Mouse (Mus musculus) ovary, postnatal 14 days (tissue): ENCODE data around the gene Pawr.
"Not testable (repeated sequence)": the region's sequence is repeated elsewhere in the genome, so short reads cannot be mapped to it uniquely, and the experiment has no call there.

ENCODE experiments used
- DNase-seq: peaks from one replicate; pipeline ENCODE4 v3.0.0; 2022; ENCODE audit warnings: low spot score

Gene Pawr

GRCm38 (mm10) chr10:108392151-108392550 is 60.2 kb downstream of the Pawr start:
- DNase-seq = no peak

DNA sequence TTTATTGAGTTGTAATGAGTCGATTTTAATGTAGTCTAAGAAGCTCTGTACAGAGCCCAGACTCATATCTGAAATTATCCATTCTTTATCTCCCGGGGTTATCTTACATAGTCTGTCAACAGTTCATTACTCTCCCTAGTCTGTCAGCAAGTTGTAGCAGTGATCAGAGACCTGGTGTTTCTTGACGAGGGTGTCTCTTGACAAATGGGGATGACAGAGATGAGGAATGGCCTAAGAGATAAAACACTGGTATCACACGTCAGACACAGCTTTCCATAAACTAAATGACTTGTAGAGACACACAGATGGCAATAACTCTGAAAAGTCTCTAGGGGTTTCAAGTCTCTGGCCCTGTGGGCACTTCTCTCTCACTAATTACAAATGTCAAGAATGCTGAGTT is 62.4 kb downstream of the Pawr start:
- no peak for DNase-seq

- DNase-seq = no peak
Measured at GRCm38 (mm10) chr10:108395229-108395628, 63.3 kb downstream of the Pawr start.

DNA sequence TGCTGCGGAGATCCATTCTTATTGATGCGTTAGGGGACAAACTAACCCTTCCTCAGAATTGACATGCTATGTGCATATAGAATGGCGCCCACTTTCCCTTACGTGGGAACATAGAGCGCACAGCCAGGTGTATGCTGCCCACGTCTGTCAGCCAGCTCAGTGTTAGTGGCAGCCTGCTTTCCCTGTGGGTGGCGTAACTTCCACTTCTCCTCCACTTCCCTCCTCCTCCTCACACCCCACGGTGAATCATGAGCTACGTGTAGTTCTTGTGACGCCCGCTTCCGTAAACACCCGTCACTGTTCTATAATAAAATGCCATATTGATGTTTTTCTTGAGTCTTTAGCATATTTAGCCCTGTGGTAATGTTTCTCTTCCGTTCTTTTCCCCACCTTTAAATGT is 63.7 kb downstream of the Pawr start:
- no peak for DNase-seq

- DNase-seq = no peak
Measured at GRCm38 (mm10) chr10:108402751-108403150, 70.8 kb downstream of the Pawr start.

- no peak for DNase-seq
Measured at GRCm38 (mm10) chr10:108403366-108403865, 71.5 kb downstream of the Pawr start.

DNA sequence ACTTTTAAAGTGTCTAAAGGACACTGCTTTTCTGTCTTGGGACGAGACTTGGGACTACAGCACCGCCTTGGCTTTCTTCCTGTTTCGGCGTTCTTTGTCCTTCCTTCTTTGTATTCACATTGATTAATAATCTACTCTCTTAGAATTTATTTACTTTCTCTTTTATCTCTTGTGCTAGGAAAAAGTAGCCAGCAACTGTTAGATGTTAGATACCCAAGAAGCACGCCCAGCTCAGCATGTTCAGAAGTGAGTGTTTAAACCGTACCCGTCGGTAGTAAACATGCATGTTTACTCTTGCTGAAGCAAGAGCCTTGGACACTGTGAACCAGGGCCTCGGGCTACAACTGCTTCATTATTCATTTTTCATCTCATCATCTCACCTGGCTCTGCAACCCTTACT is 72.2 kb downstream of the Pawr start:
- DNase-seq = no peak

- DNase-seq = no peak
Measured at GRCm38 (mm10) chr10:108405076-108405475, 73.2 kb downstream of the Pawr start.

- no peak for DNase-seq
Measured at GRCm38 (mm10) chr10:108405931-108406330, 74.0 kb downstream of the Pawr start.

GRCm38 (mm10) chr10:108406798-108407754 is 75.2 kb downstream of the Pawr start:
- DNase-seq = no peak

DNA sequence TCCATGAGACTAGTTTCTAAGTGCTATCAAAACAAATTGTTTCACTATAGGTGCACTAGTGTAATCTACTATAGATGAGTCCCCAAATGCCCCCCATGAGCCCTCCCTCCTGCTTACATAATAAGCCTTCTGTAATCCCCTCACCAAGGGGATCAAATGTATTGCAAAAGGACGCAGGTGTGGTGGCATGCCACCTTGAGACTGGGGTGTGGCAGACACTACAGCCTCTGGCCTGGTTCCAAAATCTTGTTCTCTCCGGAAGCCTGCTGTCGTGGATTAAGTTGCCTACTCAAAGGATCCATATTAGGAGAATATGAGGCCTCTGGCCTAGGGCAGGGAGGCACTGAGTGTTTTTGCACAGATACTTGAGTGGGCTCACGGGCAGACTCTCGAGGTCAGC is 76.1 kb downstream of the Pawr start:
- DNase-seq = no peak

GRCm38 (mm10) chr10:108408437-108408836 is 76.5 kb downstream of the Pawr start:
- no peak for DNase-seq

- DNase-seq = no peak
Measured at GRCm38 (mm10) chr10:108408986-108409385, 77.1 kb downstream of the Pawr start.

DNA sequence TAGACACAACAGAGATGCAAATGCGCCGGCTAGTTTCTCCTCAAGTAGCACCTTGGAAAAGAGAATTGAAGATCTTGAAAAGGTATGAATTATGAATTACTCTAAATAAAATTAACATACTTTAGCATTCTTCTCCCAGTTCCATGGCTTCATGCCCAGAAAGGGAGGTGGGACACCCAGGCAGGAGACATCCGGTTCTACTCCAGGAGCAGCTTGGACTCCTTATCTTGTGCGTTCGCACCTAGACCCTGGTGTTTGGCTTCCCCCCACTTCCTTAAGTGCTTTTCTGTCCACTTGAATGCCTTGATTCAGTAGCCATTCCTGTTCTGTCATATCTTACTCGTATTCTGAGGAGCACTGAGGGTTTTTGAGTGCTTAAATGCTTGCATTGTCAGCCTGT is 77.6 kb downstream of the Pawr start:
- DNase-seq = no peak

- no peak for DNase-seq
Measured at GRCm38 (mm10) chr10:108414936-108415635, 83.2 kb downstream of the Pawr start.

DNA sequence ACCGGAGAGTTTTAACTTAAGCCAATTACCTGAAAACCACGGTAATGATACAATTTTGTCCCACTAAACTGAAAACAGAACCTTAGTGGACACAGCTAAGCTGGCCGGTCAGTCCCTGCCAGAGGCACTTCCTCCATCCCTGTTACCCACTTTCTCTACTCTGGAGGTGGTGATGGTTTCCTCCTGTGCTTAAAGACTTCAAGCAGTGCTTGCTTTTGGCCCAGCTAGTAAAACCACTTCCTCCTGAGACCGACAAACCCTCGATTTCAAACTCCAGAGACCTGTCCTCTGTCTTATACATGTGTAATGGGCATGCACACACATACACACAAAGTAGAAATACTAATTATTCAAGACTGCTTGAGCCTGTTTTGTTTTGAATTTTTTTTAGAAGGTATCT is 85.5 kb downstream of the Pawr start:
- no peak for DNase-seq

DNA sequence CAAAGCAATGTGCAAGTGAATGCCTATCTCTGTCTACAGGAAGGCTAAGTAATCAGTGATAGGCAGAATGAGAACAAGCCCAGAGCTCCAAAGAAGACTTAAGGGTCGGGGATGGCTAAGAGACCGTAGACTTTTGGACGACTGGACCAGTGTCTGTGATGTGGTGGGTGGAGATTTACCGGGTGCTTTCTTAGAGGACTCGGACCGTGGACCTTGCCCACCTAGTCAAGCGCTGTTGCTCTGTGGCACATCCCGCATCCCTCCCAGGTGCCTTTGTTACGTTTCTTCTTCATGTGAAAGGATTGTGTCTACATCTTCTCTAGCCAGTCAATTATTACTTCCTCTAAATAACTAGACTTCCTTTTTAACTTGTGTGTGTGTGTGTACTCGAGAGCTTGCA is 98.6 kb downstream of the Pawr start:
- no peak for DNase-seq

DNA sequence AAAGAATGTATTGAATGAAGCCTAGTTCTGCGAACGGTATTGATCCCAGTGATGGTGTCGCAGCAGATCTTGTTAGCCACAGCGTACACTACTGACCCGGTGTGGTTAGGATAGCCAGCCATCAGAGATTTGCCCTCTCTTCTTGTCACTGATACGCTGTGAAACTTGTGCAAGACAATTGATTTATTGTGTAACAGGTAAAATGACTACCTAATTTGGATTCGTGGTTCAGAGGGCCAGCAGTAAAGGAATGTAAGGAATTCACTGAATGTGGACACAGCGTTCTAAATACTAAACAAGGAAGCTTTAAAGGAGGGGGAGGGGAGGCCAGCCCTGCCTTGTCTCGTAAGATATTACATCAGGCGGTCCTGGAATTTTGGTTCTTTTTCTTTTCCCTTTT is 100.3 kb downstream of the Pawr start:
- DNase-seq = no peak

- no peak for DNase-seq
Measured at GRCm38 (mm10) chr10:108433976-108434375, 102.1 kb downstream of the Pawr start.

GRCm38 (mm10) chr10:108435616-108436015 is 103.7 kb downstream of the Pawr start:
- DNase-seq = no peak

DNA sequence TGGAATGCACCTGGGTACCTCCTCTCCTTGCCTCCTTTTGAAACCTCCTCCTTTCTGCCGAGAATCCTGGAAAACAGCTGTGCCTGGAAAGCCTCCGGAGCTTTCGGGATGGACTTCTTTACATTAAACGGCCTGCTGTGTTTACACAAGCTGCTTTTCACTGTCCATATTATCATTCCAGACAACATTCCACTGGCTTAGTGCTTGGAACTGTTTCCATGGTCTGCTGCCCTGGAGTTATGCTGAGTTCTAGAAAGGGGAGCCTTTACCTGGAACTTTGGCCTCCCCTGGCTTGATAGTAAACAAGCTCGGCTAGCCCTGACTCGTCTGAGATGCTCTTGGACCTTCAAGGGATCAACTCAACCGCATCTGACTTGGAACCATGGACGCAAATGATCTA is 104.4 kb downstream of the Pawr start:
- no peak for DNase-seq

GRCm38 (mm10) chr10:108440251-108440650 is 108.3 kb downstream of the Pawr start:
- not testable (repeated sequence) for DNase-seq
